Mouse (Mus musculus) liver, embryonic 14.5 days (tissue): ENCODE measurements around the gene Art2b.

Experiments used
- CTCF ChIP-seq: IDR thresholded peaks from 2 replicates; pipeline ENCODE4 v1.5.1; 2016; ENCODE audit warnings: antibody characterized with exemption, low read depth, control low read depth
- EP300 ChIP-seq: IDR thresholded peaks from 2 replicates; pipeline ENCODE4 v1.6.1; 2016; ENCODE audit warnings: antibody characterized with exemption, low read depth

GRCm38 (mm10) chr7:101617438-101618165, 32.2 kb upstream of the Art2b start:
- no peak for TF ChIP-seq CTCF
- TF ChIP-seq EP300, result no peak
